Mouse (Mus musculus) cerebellum, adult 18-20 months (tissue): ENCODE measurements around the gene Chn2.

ENCODE experiments used
- DNase-seq, 2 experiments: peaks; one replicate each; pipeline ENCODE4 v3.0.0; 2021

Chn2 gene

DNA sequence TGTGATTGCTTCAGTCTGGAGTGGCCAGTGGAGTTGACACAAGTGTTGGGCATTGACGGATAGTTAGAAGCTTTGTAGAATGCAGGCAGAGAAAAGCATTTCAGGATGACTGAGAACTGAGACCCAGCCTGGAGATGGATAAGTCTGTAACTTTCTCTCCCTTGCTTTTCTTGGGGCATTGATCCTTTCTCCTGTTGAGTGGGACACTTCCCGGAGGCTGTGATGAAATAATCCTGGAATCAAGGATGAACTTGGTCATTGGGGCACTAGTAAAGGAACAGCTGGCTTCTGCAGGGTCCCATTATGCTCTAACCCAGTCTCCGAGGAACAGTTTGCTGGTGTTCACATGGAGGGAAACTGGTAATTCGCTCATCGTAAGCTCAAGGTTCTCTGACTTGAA lies 4.2 kb downstream of the Chn2 start:
- peak in 1 of 2 experiments; percentile 38 for DNase-seq

DNA sequence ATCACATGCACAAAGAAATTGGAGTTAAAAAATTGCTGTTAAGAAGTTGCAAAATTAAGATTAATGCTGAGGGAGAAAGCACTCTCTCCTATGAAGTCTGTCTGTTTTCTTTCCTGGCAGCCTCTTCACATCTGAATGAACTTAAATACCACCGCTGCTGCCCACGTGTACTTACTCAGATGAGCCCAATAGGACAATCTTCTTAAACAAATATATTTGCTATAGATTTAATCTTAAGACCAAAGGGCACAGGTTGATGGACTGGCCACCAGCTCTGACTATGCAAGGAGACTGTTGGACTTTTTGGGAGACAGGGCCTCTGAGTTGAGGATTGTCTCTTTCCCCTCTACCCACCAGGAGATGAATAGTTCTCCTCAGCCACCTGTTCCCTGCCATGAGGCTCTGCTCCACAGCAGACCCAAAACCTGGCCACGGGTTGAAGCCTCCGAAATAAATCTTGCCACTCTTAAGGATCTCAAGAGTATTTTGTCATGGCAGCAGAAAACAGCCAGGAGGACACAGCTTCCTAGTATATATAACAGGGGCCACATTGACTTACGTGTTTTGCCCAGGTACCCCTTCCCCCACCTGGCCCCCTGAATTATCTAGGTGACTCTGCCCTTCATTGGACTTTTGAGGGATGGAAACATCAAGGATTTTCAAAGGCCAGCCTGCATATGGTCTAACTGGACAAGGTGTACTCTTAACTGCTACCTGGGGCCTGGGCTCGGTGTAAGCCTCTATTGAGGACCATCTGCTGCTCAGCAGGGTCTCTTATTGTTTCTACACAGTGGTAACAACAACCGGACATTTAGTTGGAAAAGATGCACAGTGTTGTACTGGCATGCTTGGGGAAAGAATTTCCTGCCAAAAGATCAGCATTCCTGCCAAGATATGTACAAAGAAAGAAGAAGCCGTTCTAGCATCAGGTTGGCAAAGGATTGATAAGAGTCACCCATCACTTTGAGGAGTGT lies 6.7 kb downstream of the Chn2 start:
- peak; percentile 91 to 95 for DNase-seq

DNA sequence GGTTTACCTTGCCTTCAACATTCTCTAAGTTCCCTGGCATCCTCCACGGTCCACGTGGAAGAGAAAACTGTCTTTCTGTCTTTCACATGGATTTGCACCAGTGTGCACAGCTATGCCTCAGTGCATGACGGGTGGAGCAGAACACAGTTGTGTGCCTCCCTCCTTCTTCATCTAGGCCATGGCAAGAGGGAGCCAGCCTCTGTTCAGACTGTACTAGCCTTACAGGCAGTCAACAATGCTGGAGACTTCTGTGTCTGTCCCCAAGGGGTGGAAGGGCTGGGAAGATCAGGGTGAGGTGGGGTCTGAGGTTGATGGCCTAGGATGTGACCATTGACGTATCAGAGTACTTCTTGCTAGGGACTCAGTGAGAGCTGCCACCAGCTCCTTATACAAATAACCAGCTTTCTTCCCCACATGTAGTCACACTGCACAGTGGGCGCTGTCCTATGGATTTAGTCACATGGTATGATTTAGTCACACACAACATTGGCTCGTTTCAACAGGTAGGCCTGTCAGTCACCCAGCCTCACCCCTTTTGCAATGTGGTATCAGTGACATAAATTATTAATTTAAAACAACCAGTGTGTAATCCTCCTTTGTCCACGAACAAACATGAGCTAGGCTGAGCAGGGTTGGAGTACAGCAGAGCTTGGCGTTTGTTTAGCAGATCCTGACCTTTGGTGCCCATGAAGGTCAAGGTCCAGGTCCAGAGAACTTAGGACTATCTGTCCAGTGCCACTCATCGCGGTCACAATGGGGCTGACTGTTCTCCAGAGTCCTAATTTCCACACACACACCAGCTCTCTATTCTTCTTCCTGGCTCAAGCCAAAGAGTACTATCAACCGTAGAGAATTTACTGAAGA lies 7.8 kb downstream of the Chn2 start:
- DNase-seq = peak; percentile 35 to 54

DNA sequence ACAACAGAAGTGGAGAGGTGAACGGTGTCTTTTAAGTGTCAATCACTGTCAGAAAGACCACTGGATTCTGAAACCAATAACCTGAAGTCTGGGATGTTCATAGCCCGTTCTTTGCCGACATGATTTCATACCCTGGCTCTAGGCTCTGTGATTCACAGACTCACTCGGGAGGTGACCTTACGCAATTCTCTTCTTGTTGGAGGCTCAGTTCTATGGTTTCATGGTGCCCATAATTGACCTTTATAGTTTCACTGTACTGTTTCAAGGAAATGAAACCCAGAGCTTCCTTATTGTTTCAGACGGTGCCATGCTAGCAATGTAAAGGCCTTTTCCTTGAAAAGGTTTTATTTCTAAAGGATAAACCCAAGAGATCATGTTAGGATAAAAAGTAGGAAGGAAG lies 9.4 kb downstream of the Chn2 start:
- DNase-seq = no peak

DNA sequence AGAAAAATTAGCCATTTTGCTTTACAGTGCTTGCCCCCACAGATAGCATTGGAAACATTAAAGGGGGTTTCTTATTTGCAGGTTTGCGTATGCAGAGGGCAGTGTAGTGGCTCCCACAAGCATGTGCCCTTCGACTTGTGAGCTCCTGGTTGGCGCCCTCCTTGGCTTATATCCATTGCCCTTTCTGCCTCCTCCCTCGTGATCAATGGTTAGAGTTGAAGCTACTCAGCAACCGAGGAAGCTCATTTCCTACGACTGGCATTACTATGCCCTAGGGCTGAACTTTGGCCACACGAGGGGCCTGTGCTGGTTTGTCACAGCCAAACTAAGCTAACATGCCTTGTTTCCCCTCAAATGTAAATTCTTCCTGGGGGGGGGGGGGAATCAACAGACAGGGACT lies 11.8 kb downstream of the Chn2 start:
- DNase-seq = no peak

DNA sequence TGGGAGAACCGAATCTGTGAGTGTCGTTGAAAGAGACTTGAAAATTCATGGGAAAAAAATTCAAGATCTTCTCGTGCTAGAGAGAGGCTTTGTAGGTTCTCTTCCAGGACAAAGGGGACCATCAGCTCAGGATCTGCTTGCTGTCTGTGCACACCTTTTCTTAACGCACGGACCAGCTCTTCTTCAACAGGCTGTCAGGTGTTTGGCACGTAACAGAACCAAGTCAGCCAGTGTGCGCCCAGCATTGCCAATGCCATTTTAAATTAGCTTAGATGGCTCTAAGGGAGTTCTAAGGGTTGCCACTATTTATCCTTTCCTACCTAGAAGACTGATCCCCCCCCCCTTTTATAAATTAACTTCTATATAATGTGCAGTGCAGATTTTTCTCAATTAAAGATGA lies 12.8 kb downstream of the Chn2 start:
- DNase-seq = peak; percentile 46 to 49

DNA sequence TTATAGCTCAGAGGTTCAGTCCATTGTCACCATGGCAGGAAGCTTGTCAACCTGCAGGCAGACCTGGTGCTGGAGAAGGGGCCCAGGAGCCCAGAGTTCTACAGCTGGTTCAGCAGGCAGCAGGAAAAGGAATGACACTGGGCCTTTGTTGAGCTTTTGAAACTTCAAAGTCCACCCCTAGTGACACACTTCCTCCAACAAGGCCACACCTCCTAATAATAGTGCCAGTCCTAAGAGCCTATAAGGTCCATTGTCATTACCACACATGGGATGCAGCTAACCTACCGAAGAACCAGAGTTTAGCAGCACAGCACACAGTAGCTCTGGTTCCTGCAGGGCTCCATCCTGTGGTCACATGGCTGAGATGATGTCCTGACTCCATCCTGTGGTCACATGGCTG lies 13.3 kb downstream of the Chn2 start:
- no peak for DNase-seq

DNA sequence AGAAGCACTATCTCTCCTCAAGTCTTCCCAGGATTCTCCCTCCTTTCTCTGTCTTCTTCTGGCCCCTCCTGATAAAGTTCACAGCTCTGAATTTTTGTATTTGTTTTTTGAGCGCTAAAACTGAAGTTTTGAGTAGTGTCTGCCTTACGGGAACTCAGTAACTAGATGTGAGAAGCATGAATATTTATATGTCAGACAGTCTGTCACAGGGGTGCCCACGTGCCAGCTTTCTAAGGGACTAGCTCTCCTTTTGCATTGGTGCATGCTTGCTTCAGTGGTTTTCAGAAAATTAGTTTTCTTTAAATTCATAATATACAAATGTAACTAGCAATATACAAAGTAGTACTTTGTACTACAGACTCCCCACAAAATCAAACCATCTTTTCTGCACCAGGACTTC lies 14.0 kb downstream of the Chn2 start:
- DNase-seq = no peak

DNA sequence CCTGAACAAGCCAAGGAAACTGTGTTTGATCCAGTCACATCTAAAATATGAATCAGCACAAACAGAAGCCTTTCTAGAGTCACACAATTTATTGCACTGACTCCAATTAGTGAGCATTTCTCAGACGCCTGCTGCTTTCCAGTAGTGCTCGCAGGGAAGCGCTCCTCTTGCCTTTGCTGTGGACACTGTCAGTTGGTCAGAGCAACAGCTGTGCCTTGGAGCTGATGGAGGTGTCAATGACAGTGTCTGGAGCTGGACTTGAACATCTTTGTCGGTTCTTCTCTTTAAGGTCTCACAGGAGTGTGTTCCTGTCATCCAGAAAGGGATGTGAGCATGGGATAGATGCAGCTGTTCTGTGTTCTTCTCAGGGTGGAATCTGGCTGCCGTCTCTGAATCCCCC lies 16.0 kb downstream of the Chn2 start:
- no peak for DNase-seq

DNA sequence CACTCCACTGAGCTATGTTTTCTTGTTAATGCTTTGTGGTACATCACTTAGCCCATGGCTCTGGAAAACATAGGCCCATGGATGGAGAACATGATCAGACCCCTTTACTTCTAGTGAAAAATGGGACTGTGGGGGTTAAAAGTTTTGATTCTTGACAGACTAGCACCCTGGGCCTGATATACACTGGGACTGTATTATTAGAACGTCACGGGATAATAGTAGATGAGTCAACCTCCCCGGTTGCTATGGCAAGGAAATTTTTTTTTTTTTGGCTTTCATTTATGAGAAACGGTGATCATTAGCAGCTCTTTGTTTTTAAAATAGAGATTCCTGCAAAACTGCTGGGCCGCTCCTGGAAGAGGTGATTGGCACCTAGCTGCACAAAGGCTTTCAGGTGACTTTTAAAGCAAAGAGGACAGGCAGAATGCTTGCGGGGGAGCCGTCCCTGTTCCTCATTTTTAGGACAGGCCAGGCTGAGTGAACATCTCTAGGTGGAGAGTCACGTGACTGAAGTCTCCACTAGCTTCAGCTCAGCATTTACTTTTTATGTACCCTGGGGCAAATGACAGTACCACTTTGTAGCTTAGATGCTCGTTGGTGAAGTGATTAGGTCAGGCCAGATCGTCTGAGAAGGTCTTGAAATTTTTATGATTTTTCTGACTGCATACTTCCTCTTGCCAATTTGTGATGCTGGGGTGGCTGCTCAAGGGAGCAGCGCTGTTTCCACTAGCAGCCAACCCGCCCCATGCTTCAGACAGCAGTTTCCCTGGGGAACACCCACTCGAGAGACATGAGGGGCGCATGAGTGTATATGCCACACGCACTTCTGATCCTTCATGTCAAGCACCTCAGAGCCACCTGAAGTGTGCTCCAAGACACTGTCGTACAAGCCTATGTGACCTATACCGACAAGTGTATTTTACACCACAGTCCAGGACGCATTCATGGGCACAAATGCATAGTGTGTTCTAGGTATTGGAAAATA lies 17.5 kb downstream of the Chn2 start:
- DNase-seq = peak in 1 of 2 experiments; percentile 39

DNA sequence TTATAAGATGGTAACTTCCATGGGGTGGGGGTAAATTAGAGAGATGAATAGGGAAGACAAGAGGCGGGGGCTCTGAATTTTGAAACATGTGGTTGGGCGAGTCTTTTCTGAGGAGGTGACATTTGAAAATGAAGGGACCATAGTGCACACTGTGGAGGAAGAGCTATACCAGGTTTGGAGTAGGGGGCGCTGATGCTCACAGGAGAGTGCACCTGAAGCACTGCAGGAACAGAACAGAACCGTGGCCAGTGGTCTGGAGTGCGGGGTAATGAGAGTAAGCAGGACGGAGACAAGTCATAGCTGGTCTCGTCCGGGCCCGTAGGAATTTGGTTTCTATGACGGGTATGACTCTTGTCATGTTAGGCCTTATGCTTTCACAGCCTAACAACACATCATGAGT lies 18.3 kb downstream of the Chn2 start:
- DNase-seq = no peak

DNA sequence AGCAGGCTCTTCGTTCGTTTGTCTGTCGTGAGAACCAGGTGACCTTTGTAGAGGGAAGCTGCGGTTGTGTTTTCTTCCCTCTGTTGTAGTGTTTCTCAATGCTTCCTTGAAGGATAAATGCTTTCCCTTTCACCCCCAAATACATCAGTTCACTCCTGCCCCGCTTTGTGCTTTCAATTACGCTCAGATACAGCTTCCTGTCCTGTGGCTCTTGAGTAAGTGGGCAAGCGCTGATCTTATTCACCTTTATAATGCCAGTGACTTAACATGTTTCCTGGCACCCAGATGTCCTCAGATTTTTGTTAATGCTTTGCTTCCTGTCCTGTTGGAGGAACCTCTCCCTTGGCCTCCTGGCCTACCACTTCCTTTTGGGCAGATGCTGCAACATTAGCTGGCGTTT lies 19.5 kb downstream of the Chn2 start:
- DNase-seq = peak in 1 of 2 experiments; percentile 2

DNA sequence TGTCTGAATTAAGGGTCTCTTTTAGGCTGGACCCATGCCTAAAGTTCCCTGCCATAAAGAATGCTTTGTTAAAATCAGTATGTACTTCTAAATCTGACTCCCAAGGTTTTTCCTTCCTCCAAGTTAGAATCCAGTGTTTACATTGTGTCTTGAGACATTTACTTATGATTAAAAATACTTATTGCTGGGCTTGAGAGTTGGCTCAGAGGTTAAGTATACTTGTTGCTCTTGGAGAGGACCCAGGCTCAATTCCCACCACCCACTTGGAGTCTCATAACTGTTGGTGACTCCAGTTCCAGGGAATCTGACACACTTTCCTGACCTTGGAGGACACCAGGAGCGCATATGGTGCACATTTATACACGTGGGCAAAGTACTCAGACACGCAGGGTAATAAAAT lies 20.9 kb downstream of the Chn2 start:
- DNase-seq = no peak

DNA sequence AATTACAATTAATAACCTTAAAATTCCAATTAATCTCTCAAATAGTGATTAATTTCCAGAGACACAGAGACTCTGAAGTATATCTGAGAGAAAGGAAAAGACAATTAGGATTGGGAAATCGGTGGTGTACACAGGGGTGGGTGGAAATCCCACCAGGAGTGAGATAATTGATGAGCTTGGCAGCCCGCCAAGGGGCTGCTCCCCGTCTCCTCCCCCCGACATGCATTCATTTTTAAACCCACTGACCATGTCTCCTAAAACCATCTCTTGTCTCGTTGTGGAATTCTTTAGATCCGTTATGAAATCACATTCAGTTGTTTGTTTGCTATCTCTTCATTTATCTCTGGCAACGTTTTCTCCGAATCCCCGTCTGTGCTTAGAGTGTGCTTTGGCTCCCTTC lies 22.0 kb downstream of the Chn2 start:
- no peak for DNase-seq

DNA sequence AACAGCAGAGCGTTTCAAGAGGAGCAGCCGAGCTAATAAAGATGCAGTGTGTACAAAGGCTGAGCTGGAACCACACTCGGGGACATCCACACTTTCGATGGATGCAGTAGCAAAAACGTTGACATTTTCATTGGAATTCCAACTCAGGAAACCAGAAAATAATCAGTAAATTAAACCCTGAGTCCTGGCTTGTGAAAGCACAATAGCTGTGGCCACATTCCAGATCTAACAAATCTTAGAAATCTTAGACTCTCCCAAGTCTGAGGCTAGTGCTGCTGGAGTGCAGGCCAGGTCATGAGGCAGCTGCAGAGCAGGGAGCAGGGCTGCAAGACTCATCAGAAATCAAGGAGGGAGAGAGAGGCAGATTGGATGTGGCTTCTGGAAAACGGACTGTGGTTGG lies 24.5 kb downstream of the Chn2 start:
- no peak for DNase-seq

DNA sequence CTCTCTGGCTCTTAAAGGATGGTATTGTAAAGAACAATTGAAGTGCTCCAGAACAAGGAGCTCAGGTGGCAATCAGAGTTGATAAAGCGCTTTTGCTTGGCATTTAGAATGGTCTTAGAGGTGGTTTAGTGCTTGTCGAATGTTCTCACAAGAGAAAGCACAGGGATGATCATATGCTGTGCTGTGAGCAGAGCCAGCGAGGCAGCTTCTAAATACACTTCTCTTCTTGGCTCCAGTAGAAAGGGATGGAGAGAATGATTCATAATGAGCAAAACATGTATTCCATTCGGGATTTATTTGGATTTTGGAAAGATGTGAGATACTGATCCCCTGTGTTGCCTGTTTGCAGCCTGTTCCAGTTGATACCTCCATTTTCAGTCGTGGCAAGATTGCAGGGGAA lies 28.0 kb downstream of the Chn2 start:
- DNase-seq = no peak

DNA sequence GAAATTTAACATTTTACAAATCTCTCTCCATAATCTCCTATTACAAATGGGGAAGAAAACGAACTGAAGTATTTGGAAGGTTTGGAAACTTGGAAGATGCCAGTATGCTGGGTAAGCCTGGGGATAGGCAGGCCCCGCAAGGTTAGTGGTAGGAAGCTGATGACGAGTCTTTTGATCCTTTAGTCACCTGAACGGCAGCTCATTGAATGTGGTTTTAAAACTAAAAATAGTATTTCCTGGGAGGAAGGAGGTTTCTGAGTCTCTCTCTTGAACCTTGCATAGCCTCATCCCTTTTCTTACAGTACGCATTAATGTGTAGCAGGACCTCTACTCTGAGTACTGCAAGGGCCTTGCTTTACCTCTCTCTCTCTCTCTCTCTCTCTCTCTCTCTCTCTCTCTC lies 29.5 kb downstream of the Chn2 start:
- DNase-seq = no peak

DNA sequence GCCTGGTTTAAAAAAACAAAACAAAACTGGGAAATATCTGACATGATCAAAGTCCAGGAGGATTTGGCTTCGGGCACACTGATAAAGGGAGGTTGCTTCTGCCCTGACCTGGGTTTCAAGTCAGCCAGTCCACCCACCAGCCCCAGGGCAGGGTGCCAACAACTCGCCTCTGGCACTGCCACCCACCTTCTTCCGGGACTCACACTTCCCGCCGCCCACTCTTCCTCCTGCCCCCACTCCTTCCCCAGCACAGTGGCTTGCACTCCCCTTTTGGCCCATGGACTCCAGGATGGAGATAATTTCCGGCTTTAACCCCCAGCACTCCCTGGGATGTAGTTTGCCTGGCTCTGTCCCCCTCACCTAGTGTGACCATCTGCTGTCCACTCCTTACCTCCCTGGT lies 31.4 kb downstream of the Chn2 start:
- peak; percentile 93 to 96 for DNase-seq

DNA sequence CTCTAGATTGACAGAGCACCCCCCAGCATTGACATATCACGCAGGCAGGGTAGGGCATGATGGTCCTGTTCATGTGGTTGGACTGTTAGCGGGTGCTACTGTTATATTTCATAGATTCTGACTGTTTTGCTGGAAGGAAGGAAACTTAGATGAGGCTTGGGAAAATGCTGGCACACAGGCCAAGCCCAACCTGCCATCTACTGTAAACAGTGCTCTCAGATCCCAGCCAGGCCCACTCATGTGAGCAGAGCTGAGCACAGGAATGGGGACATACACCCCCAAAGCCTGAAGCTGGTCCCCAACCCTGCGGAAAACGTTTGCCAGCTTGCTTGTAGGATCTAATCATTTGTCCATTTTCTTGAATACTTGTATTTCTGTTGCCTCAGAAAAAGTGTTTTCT lies 32.1 kb downstream of the Chn2 start:
- DNase-seq = peak; percentile 53 to 54

DNA sequence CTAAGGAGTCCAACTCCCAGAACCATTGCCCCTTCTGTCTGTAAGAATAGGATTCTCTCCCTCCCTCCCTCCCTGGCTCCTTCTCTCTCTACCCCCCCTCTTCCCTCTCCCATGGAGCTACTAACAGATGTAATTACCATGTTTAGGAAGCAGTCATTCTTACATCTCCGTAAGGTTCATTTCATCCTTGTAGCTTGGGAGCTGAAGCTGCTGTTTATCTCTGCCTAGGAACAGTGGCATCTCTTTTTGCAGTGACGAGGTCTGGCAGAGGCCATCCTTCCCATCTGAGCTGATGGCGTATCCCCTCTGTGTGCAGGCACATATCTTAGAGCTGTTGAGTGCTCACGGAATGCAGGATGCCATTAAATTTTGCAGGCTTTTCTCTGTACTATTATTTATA lies 35.1 kb downstream of the Chn2 start:
- no peak for DNase-seq

DNA sequence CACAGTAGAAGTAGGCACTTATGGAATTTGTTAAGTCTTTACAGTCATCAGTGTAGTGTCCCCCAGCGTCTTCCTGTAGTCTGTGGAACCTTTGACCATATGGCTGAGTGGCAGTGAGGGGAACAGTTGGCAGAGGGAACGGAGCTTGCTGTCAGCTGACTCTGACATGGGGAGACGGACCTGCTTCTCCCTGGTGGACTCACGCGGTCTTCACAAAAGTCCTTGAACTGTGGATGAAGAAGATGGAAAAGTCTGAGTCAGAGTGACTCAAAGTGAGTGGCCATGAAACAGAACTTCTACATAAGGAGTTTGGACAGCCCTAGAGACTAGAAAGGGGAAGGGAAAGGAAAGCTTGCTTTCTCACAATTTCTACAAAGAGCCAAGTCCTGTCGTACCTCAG lies 36.1 kb downstream of the Chn2 start:
- peak; percentile 70 to 80 for DNase-seq

DNA sequence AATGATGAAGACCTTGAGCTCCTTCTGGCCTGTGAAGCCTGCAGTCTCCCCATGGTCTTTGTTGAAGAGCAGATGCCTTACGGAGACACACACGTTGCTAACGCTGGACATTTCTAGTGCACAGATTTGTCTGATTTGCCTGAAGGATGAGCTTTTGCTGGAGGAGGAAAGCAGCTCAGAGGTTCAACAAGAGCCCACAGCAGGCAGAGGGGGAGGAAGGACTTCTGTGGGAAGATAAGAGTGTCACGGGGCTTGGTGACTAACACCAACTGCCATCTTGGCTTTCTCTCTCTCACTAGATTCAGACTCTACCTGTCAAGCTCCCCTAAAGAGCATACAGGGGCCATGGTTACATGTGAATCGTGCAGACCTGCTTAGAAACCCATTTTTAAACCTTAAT lies 37.3 kb downstream of the Chn2 start:
- DNase-seq = no peak

DNA sequence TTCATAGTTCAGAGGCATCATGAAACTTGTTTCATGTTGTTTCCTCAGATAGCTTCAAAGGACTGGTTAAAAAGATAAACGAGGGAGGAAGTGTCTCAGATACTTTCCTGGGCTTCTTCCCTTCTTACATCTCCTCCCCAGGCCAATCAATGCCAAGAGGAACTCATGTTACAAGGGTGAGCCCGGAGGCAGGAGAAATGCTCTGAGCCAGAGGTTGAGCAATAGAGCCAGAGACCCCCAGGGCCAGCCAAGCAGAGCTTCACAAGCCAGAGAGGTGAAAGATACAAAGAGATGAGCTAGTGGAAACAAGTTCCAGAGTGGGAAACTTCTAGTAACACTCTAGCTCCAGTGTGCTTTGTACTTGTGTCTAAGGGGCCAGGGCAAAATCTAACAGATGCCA lies 38.9 kb downstream of the Chn2 start:
- no peak for DNase-seq
